Mouse (Mus musculus) regulatory T cell (primary cell): ENCODE results near the gene Gm10147.
"Not testable (repeated sequence)": the region's sequence is repeated elsewhere in the genome, so short reads cannot be mapped to it uniquely, and the experiment has no call there.

Experiments used
- in situ Hi-C: fragments of 300-600 bp; cut with MboI, MseI; formaldehyde crosslinking; loops from one replicate; pipeline ENCODE4 v1.15.1; 2025; ENCODE audit warnings: high pct_unique_total_duplicates

Gm10147 gene

GRCm38 (mm10) chrX:28607742-28608141 is at the start of gene Gm10147:
TSS of gene Gm10147 (minus strand) at chrX:28607842.
- in situ Hi-C loops: not testable (repeated sequence)
